Mouse (Mus musculus): Measurements from ENCODE around the gene Rad1. TPM values are rescaled to one million over a fixed set of nuclear protein-coding genes. Genes with fewer than 3 reads are reported as not detected.
"Not testable (repeated sequence)": the region's sequence is repeated elsewhere in the genome, so short reads cannot be mapped to it uniquely, and the experiment has no call there.

Gene Rad1
- total RNA-seq (2021): 14.8 and 19.7 TPM in 2 replicates
- long read RNA-seq, transcript Rad1-201 (6 exons, 1,514 nt): major isoform, 9 of 15 reads
- long read RNA-seq, partial matches to known transcripts: 0 of 15 reads
- long read RNA-seq, other reads (novel, unspliced or antisense): 6 of 15 reads

- peak; percentile 90 for DNase-seq
Measured at GRCm38 (mm10) chr15:10485484-10486364, at the start of gene Rad1, which contains the start of gene Brix1. Gene Rad1 (plus strand): TSS chr15:10486018. Gene Brix1 (minus strand): TSS chr15:10485947.

- no peak for DNase-seq
Measured at GRCm38 (mm10) chr15:10436893-10437292, 48.9 kb upstream of the Rad1 start.

GRCm38 (mm10) chr15:10439963-10440362 lies 45.9 kb upstream of the Rad1 start:
- peak; percentile 20 for DNase-seq

- no peak for DNase-seq
Measured at GRCm38 (mm10) chr15:10441493-10441892, 44.3 kb upstream of the Rad1 start.

GRCm38 (mm10) chr15:10442275-10442674 lies 43.5 kb upstream of the Rad1 start:
- DNase-seq: no peak

GRCm38 (mm10) chr15:10447102-10447501 lies 38.7 kb upstream of the Rad1 start:
- peak; percentile 6 for DNase-seq

- no peak for DNase-seq
Measured at GRCm38 (mm10) chr15:10460986-10461385, 24.8 kb upstream of the Rad1 start.

GRCm38 (mm10) chr15:10463555-10463954 lies 22.3 kb upstream of the Rad1 start:
- DNase-seq: no peak

GRCm38 (mm10) chr15:10464678-10465077 lies 21.1 kb upstream of the Rad1 start:
- no peak for DNase-seq

GRCm38 (mm10) chr15:10468761-10469160 lies 17.1 kb upstream of the Rad1 start:
- DNase-seq: no peak

GRCm38 (mm10) chr15:10469641-10470150 lies 16.1 kb upstream of the Rad1 start:
- DNase-seq: peak; percentile 22

- DNase-seq: peak; percentile 93
Measured at GRCm38 (mm10) chr15:10470151-10470831, 15.5 kb upstream of the Rad1 start, which contains the start of gene Dnajc21. Gene Dnajc21 (minus strand): TSS chr15:10470516.

- DNase-seq: no peak
Measured at GRCm38 (mm10) chr15:10470941-10471340, 14.9 kb upstream of the Rad1 start.

GRCm38 (mm10) chr15:10486365-10486839 lies 584 bp downstream of the Rad1 start:
- DNase-seq: no peak

- DNase-seq: no peak
Measured at GRCm38 (mm10) chr15:10487246-10487645, 1.4 kb downstream of the Rad1 start.

- no peak for DNase-seq
Measured at GRCm38 (mm10) chr15:10490101-10490500, 4.3 kb downstream of the Rad1 start.

GRCm38 (mm10) chr15:10495944-10496343 lies 10.1 kb downstream of the Rad1 start:
- DNase-seq: no peak

GRCm38 (mm10) chr15:10496696-10497095 lies 10.9 kb downstream of the Rad1 start:
- DNase-seq: not testable (repeated sequence)

GRCm38 (mm10) chr15:10499593-10499992 lies 13.8 kb downstream of the Rad1 start:
- no peak for DNase-seq

GRCm38 (mm10) chr15:10500035-10500434 lies 14.2 kb downstream of the Rad1 start:
- no peak for DNase-seq

GRCm38 (mm10) chr15:10500838-10501719 lies 15.3 kb downstream of the Rad1 start:
- DNase-seq: peak; percentile 53

- DNase-seq: peak; percentile 13
Measured at GRCm38 (mm10) chr15:10506099-10506498, 20.3 kb downstream of the Rad1 start.
